Mouse (Mus musculus) cerebral cortex, adult 2 months (tissue): Measurements from ENCODE around the gene Fgf11.

Source experiments
- WGBS: fragments of 180-500 bp; shearing (Covaris S2); methylation state at CpG from one replicate; pipeline ENCODE4 v1.1.7; 2018; 5-methylcytosine and 5-hydroxymethylcytosine counted together

The Fgf11 gene

GRCm38 (mm10) chr11:69816520-69816919 lies 14.9 kb upstream of the Fgf11 start:
- WGBS = 90% methylated on average over 12 of the region's 12 CpGs

- 68% methylated on average over 10 of the region's 10 CpGs for WGBS
Measured at GRCm38 (mm10) chr11:69815155-69815554, 13.5 kb upstream of the Fgf11 start, which contains the start of gene Gm39566. Gm39566 (minus strand) TSS chr11:69815298.

GRCm38 (mm10) chr11:69807641-69808040 lies 6.0 kb upstream of the Fgf11 start:
- WGBS = 74% methylated on average over 2 of the region's 2 CpGs

GRCm38 (mm10) chr11:69806378-69806777 lies 4.7 kb upstream of the Fgf11 start:
- 90% methylated on average over 4 of the region's 4 CpGs for WGBS

GRCm38 (mm10) chr11:69804972-69805909 lies 3.6 kb upstream of the Fgf11 start, which contains the start of gene Tmem102:
Tmem102 (minus strand) TSS chr11:69805624.
- WGBS = 37% methylated on average over 29 of the region's 29 CpGs

- WGBS = 17% methylated on average over 12 of the region's 12 CpGs
Measured at GRCm38 (mm10) chr11:69804652-69804940, 2.9 kb upstream of the Fgf11 start.

GRCm38 (mm10) chr11:69803786-69804651 lies 2.4 kb upstream of the Fgf11 start:
- 2% methylated on average over 60 of the region's 60 CpGs for WGBS

- 4% methylated on average over 12 of the region's 12 CpGs for WGBS
Measured at GRCm38 (mm10) chr11:69803328-69803727, 1.7 kb upstream of the Fgf11 start.

- WGBS = 1% methylated on average over 33 of the region's 33 CpGs
Measured at GRCm38 (mm10) chr11:69802648-69803105, 1.0 kb upstream of the Fgf11 start.

GRCm38 (mm10) chr11:69800392-69801197 lies 1.1 kb downstream of the Fgf11 start:
- 2% methylated on average over 36 of the region's 36 CpGs for WGBS

- WGBS = 6% methylated on average over 11 of the region's 11 CpGs
Measured at GRCm38 (mm10) chr11:69800138-69800391, 1.6 kb downstream of the Fgf11 start.

- WGBS = 38% methylated on average over 12 of the region's 12 CpGs
Measured at GRCm38 (mm10) chr11:69799394-69800137, 2.1 kb downstream of the Fgf11 start.

GRCm38 (mm10) chr11:69797924-69798323 lies 3.7 kb downstream of the Fgf11 start:
- WGBS = 87% methylated on average over 7 of the region's 7 CpGs

GRCm38 (mm10) chr11:69795983-69796435 lies 5.6 kb downstream of the Fgf11 start:
- 11% methylated on average over 13 of the region's 13 CpGs for WGBS

GRCm38 (mm10) chr11:69795168-69795982 lies 6.3 kb downstream of the Fgf11 start, which contains the start of gene Chrnb1:
Chrnb1 (minus strand) TSS chr11:69795943.
- 2% methylated on average over 52 of the region's 52 CpGs for WGBS

GRCm38 (mm10) chr11:69793429-69793828 lies 8.2 kb downstream of the Fgf11 start:
- WGBS = 77% methylated on average over 5 of the region's 5 CpGs

GRCm38 (mm10) chr11:69791420-69791819 lies 10.2 kb downstream of the Fgf11 start:
- WGBS = 36% methylated on average over 5 of the region's 5 CpGs

GRCm38 (mm10) chr11:69789431-69789830 lies 12.2 kb downstream of the Fgf11 start:
- WGBS = 82% methylated on average over 5 of the region's 5 CpGs

GRCm38 (mm10) chr11:69787306-69787705 lies 14.4 kb downstream of the Fgf11 start:
- 86% methylated on average over 5 of the region's 5 CpGs for WGBS

- WGBS = 43% methylated on average over 15 of the region's 15 CpGs
Measured at GRCm38 (mm10) chr11:69784793-69785272, 16.8 kb downstream of the Fgf11 start.
